Mouse (Mus musculus): ENCODE results near the gene Mycbp2.

Mycbp2 gene

GRCm38 (mm10) chr14:103346729-103347505 is at the start of gene Mycbp2:
TSS of gene Mycbp2 (minus strand) at chr14:103346814.
- peak; percentile 98 for DNase-seq (ENCODE audit: low spot score)

- no peak for DNase-seq (ENCODE audit: low spot score)
Measured at GRCm38 (mm10) chr14:103392391-103392790, 45.8 kb upstream of the Mycbp2 start.

- no peak for DNase-seq (ENCODE audit: low spot score)
Measured at GRCm38 (mm10) chr14:103387431-103387830, 40.8 kb upstream of the Mycbp2 start.

GRCm38 (mm10) chr14:103386871-103387270 is 40.3 kb upstream of the Mycbp2 start:
- DNase-seq (ENCODE audit: low spot score): no peak

- DNase-seq (ENCODE audit: low spot score): no peak
Measured at GRCm38 (mm10) chr14:103385084-103385610, 38.5 kb upstream of the Mycbp2 start.

GRCm38 (mm10) chr14:103378703-103379102 is 32.1 kb upstream of the Mycbp2 start:
- no peak for DNase-seq (ENCODE audit: low spot score)

GRCm38 (mm10) chr14:103376765-103377164 is 30.2 kb upstream of the Mycbp2 start:
- DNase-seq (ENCODE audit: low spot score): no peak

- no peak for DNase-seq (ENCODE audit: low spot score)
Measured at GRCm38 (mm10) chr14:103375523-103375922, 28.9 kb upstream of the Mycbp2 start.

GRCm38 (mm10) chr14:103363199-103363598 is 16.6 kb upstream of the Mycbp2 start:
- DNase-seq (ENCODE audit: low spot score): no peak

GRCm38 (mm10) chr14:103356066-103356465 is 9.5 kb upstream of the Mycbp2 start:
- no peak for DNase-seq (ENCODE audit: low spot score)

GRCm38 (mm10) chr14:103354396-103355352 is 8.1 kb upstream of the Mycbp2 start:
- no peak for DNase-seq (ENCODE audit: low spot score)

- DNase-seq (ENCODE audit: low spot score): peak; percentile 29
Measured at GRCm38 (mm10) chr14:103345858-103346728, 521 bp downstream of the Mycbp2 start.

GRCm38 (mm10) chr14:103345486-103345857 is 1.1 kb downstream of the Mycbp2 start:
- no peak for DNase-seq (ENCODE audit: low spot score)

- no peak for DNase-seq (ENCODE audit: low spot score)
Measured at GRCm38 (mm10) chr14:103345011-103345410, 1.6 kb downstream of the Mycbp2 start.

GRCm38 (mm10) chr14:103343791-103344190 is 2.8 kb downstream of the Mycbp2 start:
- DNase-seq (ENCODE audit: low spot score): no peak

- no peak for DNase-seq (ENCODE audit: low spot score)
Measured at GRCm38 (mm10) chr14:103341385-103342294, 5.0 kb downstream of the Mycbp2 start.

GRCm38 (mm10) chr14:103312926-103313325 is 33.7 kb downstream of the Mycbp2 start:
- no peak for DNase-seq (ENCODE audit: low spot score)

GRCm38 (mm10) chr14:103296227-103296626 is 50.4 kb downstream of the Mycbp2 start:
- no peak for DNase-seq (ENCODE audit: low spot score)

GRCm38 (mm10) chr14:103286650-103287049 is 60.0 kb downstream of the Mycbp2 start:
- no peak for DNase-seq (ENCODE audit: low spot score)

- no peak for DNase-seq (ENCODE audit: low spot score)
Measured at GRCm38 (mm10) chr14:103276667-103277066, 69.9 kb downstream of the Mycbp2 start.

GRCm38 (mm10) chr14:103260437-103260836 is 86.2 kb downstream of the Mycbp2 start:
- no peak for DNase-seq (ENCODE audit: low spot score)
